Mouse (Mus musculus): Measurements from ENCODE around the gene Zdhhc18. TPM values are rescaled to one million over a fixed set of nuclear protein-coding genes. Genes with fewer than 3 reads are reported as not detected.
A peak's percentile ranks its signal among the peaks of the same experiment; 100 is the strongest.

The Zdhhc18 gene
- polyA plus RNA-seq, 1 experiment = 43.8 TPM

DNA sequence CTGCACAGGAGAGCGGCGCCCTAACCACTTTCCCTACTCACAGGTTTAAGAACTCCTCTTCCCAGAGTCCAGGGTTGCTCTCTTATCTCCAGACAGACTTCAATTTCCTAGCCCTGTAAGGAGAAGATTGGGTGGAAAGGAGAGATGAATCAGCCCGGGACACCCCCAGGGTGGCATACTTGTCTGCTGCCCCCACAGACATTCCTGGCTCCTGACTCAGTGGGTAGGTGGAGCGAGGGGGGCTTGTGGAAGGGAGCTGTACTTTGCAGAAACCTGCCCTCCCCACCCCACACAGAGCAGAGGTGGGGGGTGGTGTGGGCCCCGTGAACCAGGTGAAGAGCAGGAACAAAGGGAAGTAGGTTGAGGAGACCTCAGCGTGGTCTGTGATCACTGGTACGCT is 54.4 kb downstream of the Zdhhc18 start:
- 0 out of 2 replicates have a peak overlapping the region, but pooled peaks have one; percentile 10 for H3K4me3 ChIP-seq (ENCODE audit: low read depth, low read length)
- TF ChIP-seq EP300 (IDR thresholded peaks at IDR 0.05; ENCODE audit: insufficient read depth, low read depth, low read length) (no peak; the same call in 1 of the 2 replicates), CTCF (IDR thresholded peaks at IDR 0.05; ENCODE audit: low read depth, low read length) (no peak), POLR2A (IDR thresholded peaks at IDR 0.05; ENCODE audit: insufficient read depth, low read length) (no peak)
- H3K9me3 ChIP-seq (replicated peaks; ENCODE audit: control insufficient read depth, insufficient read depth, low read length, poor library complexity, severe bottlenecking) = no peaks in the 10 kb centered on the region
- peak overlapping the region; percentile 53 for H3K27ac ChIP-seq (ENCODE audit: insufficient read depth, low read length)
- peak overlapping the region; percentile 61 for H3K9ac ChIP-seq (ENCODE audit: low read depth, poor library complexity, severe bottlenecking)
- no peaks in the 10 kb centered on the region for H3K4me1 ChIP-seq (ENCODE audit: control insufficient read depth, insufficient read depth, low read length)
- H3K36me3 ChIP-seq (ENCODE audit: control insufficient read depth, insufficient read depth, low read length, poor library complexity, severe bottlenecking) = peaks cover 4% of the 10 kb centered on the region; the same call in 1 of the 2 replicates
- no peaks in the 10 kb centered on the region for H3K27me3 ChIP-seq (ENCODE audit: control insufficient read depth, insufficient read depth, low read length, poor library complexity, severe bottlenecking)

DNA sequence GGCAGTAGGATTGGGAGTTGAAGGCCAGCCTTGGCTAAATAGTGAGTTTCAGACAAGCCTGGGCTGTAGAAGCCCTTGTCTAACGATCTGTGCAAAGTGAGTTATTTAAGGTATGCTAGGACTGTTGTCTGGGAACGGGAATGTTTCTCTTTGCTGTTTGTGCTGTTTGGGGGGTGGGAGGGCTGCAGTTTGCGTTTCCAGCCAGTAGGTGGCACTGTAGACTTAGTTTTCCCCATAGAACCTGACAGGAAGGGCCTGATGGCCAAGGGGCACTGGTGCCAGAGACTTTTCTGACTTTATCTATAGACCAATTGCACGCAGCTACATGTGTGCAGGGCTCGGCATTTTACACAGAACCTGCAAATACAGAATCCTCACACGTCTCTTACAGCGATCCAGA is 57.4 kb downstream of the Zdhhc18 start:
- peaks cover 17% of the 10 kb centered on the region for H3K36me3 ChIP-seq (ENCODE audit: control insufficient read depth, insufficient read depth, low read length, poor library complexity, severe bottlenecking)
- no peak overlapping the region for H3K9ac ChIP-seq (ENCODE audit: low read depth, poor library complexity, severe bottlenecking)
- H3K9me3 ChIP-seq (replicated peaks; ENCODE audit: control insufficient read depth, insufficient read depth, low read length, poor library complexity, severe bottlenecking) = no peaks in the 10 kb centered on the region
- H3K4me3 ChIP-seq (ENCODE audit: low read depth, low read length) = no peak overlapping the region
- H3K27me3 ChIP-seq (ENCODE audit: control insufficient read depth, insufficient read depth, low read length, poor library complexity, severe bottlenecking) = no peaks in the 10 kb centered on the region
- peak overlapping the region; percentile 55; the same call in 1 of the 2 replicates for H3K27ac ChIP-seq (ENCODE audit: insufficient read depth, low read length)
- H3K4me1 ChIP-seq (ENCODE audit: control insufficient read depth, insufficient read depth, low read length) = no peaks in the 10 kb centered on the region
- TF ChIP-seq EP300 (IDR thresholded peaks at IDR 0.05; ENCODE audit: insufficient read depth, low read depth, low read length) (0 out of 2 replicates have a peak, but pooled peaks have one; percentile 9), POLR2A (IDR thresholded peaks at IDR 0.05; ENCODE audit: insufficient read depth, low read length) (no peak), CTCF (IDR thresholded peaks at IDR 0.05; ENCODE audit: low read depth, low read length) (peak; percentile 91)

DNA sequence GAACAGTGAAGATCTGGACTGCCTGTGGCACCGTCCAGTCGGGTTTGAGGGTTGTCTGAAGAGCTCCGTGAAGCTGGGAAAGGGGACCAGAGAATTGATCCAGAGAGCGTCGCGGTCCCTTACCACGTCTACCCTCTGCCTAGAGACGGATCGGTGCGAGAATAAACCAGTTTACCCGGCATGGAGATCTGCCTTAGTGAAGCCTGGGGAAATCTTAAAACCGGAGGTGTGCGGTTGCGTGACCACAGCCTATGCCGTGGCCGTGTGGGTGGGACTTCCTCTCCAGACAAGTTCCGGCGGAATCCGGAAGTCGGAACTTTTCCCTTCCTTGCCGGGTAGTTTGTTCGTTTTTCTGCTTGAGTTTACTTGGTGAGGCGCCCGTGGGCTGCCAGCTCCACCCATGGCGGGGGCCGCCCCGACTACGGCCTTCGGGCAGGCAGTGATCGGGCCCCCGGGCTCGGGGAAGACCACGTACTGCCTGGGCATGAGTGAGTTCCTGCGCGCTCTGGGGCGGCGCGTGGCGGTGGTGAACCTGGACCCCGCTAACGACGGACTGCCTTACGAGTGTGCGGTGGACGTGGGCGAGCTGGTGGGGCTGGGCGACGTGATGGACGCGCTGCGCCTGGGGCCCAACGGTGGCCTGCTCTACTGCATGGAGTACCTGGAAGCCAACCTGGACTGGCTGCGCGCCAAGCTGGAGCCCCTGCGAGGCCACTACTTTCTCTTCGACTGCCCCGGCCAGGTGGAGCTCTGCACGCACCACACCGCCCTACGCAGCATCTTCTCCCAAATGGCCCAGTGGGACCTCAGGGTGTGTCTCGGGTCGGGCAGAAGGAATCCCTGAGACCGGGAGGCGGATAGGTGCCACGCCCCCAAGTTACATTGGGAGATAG is 65.6 kb downstream of the Zdhhc18 start, which contains the start of gene Gpn2:
Gene Gpn2, plus strand, starts transcription at position 304 of the 893 bp plus-strand sequence.
- Histone ChIP-seq H3K27ac (ENCODE audit: insufficient read depth, low read length) (peak within 1 kb of the TSS; percentile 70), H3K9ac (ENCODE audit: low read depth, poor library complexity, severe bottlenecking) (peak within 1 kb of the TSS; percentile 83), H3K36me3 (ENCODE audit: control insufficient read depth, insufficient read depth, low read length, poor library complexity, severe bottlenecking) (peaks cover 25% of the 10 kb centered on the region), H3K4me1 (ENCODE audit: control insufficient read depth, insufficient read depth, low read length) (no peaks in the 10 kb centered on the region), H3K4me3 (ENCODE audit: low read depth, low read length) (peak within 1 kb of the TSS; percentile 95), H3K9me3 (replicated peaks; ENCODE audit: control insufficient read depth, insufficient read depth, low read length, poor library complexity, severe bottlenecking) (no peaks in the 10 kb centered on the region), H3K27me3 (ENCODE audit: control insufficient read depth, insufficient read depth, low read length, poor library complexity, severe bottlenecking) (no peaks in the 10 kb centered on the region)
- TF ChIP-seq POLR2A (IDR thresholded peaks at IDR 0.05; ENCODE audit: insufficient read depth, low read length) = peak; percentile 83
- no peak for TF ChIP-seq CTCF (IDR thresholded peaks at IDR 0.05; ENCODE audit: low read depth, low read length)

DNA sequence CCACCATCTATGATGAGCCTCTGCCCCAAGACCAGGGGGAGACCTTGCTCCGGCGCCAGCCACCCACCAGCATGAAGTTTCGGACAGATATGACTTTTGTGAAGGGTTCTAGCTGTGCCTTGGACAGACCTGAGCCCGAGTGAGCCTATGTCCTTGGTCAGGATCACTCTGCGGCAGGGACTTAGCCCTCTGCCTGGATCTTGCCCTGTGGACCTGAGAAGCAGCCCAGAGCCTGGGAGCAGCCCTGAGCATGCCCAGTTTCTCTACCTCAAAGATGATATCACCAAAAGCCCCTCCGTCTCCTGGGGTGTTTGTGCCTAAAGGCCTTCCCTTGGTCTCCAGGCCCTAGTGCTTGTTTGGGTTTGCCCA is 66.3 kb downstream of the Zdhhc18 start:
- Histone ChIP-seq H3K27ac (ENCODE audit: insufficient read depth, low read length) (peak overlapping the region; percentile 70), H3K9me3 (replicated peaks; ENCODE audit: control insufficient read depth, insufficient read depth, low read length, poor library complexity, severe bottlenecking) (no peaks in the 10 kb centered on the region), H3K4me3 (ENCODE audit: low read depth, low read length) (peak overlapping the region; percentile 95), H3K4me1 (ENCODE audit: control insufficient read depth, insufficient read depth, low read length) (no peaks in the 10 kb centered on the region), H3K36me3 (ENCODE audit: control insufficient read depth, insufficient read depth, low read length, poor library complexity, severe bottlenecking) (peaks cover 20% of the 10 kb centered on the region), H3K9ac (ENCODE audit: low read depth, poor library complexity, severe bottlenecking) (peak overlapping the region; percentile 83), H3K27me3 (ENCODE audit: control insufficient read depth, insufficient read depth, low read length, poor library complexity, severe bottlenecking) (no peaks in the 10 kb centered on the region)
- TF ChIP-seq EP300 (IDR thresholded peaks at IDR 0.05; ENCODE audit: insufficient read depth, low read depth, low read length) (no peak), POLR2A (IDR thresholded peaks at IDR 0.05; ENCODE audit: insufficient read depth, low read length) (no peak), CTCF (IDR thresholded peaks at IDR 0.05; ENCODE audit: low read depth, low read length) (no peak)

DNA sequence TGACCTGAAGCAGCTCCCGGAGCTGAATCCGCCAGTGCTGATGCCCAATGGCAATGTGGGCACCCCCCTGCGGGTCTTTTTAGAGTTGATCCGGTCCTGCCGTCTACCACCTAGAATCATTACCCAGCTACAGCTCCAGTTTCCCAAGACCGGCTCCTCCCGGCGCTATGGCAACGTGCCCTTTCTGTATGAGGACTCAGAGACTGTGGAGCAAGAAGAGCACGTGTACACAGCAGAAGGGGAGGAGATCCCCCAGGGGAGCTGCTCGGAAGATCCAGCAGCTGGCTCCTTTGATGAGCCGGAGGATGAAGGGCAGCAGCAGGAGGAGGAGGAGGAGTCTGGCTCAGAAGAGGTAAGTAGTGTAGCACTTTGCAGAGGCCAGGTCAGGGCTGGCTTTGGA is 72.0 kb downstream of the Zdhhc18 start:
- Histone ChIP-seq H3K9ac (ENCODE audit: low read depth, poor library complexity, severe bottlenecking) (no peak overlapping the region), H3K36me3 (ENCODE audit: control insufficient read depth, insufficient read depth, low read length, poor library complexity, severe bottlenecking) (peaks cover 13% of the 10 kb centered on the region), H3K9me3 (replicated peaks; ENCODE audit: control insufficient read depth, insufficient read depth, low read length, poor library complexity, severe bottlenecking) (no peaks in the 10 kb centered on the region), H3K27me3 (ENCODE audit: control insufficient read depth, insufficient read depth, low read length, poor library complexity, severe bottlenecking) (no peaks in the 10 kb centered on the region), H3K4me3 (ENCODE audit: low read depth, low read length) (no peak overlapping the region), H3K27ac (ENCODE audit: insufficient read depth, low read length) (no peak overlapping the region), H3K4me1 (ENCODE audit: control insufficient read depth, insufficient read depth, low read length) (no peaks in the 10 kb centered on the region)
- TF ChIP-seq EP300 (IDR thresholded peaks at IDR 0.05; ENCODE audit: insufficient read depth, low read depth, low read length) (no peak), POLR2A (IDR thresholded peaks at IDR 0.05; ENCODE audit: insufficient read depth, low read length) (no peak), CTCF (IDR thresholded peaks at IDR 0.05; ENCODE audit: low read depth, low read length) (no peak)

DNA sequence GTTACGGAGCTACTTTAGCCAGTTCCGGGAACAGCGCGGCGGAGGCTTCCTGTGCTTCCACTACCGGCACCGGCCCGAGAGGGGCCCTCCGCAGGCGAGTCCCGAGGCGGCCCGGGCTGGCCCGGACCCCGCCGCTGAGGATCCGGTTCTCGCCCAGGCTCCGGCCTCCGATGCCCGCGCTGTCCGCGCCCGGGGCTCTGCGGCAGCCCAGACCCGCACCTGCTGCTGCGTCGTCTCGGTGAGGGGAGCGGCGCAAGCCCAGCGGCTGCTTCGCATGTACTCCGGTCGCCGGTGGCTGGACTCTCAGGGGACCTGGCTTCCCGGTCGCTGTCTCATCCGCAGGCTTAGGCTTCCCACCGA is 75.1 kb downstream of the Zdhhc18 start:
- Histone ChIP-seq H3K9ac (ENCODE audit: low read depth, poor library complexity, severe bottlenecking) (peak overlapping the region; percentile 44), H3K9me3 (replicated peaks; ENCODE audit: control insufficient read depth, insufficient read depth, low read length, poor library complexity, severe bottlenecking) (no peaks in the 10 kb centered on the region), H3K27me3 (ENCODE audit: control insufficient read depth, insufficient read depth, low read length, poor library complexity, severe bottlenecking) (no peaks in the 10 kb centered on the region), H3K4me3 (ENCODE audit: low read depth, low read length) (peak overlapping the region; percentile 81), H3K36me3 (ENCODE audit: control insufficient read depth, insufficient read depth, low read length, poor library complexity, severe bottlenecking) (peaks cover 3% of the 10 kb centered on the region), H3K4me1 (ENCODE audit: control insufficient read depth, insufficient read depth, low read length) (no peaks in the 10 kb centered on the region), H3K27ac (ENCODE audit: insufficient read depth, low read length) (no peak overlapping the region)
- TF ChIP-seq CTCF (IDR thresholded peaks at IDR 0.05; ENCODE audit: low read depth, low read length) (no peak), EP300 (IDR thresholded peaks at IDR 0.05; ENCODE audit: insufficient read depth, low read depth, low read length) (no peak), POLR2A (IDR thresholded peaks at IDR 0.05; ENCODE audit: insufficient read depth, low read length) (no peak)

Measured in ES-Bruce4 (cell line).